Mouse (Mus musculus) neural tube, embryonic 14.5 days (tissue): ENCODE measurements at regions not wholly inside any gene's neighbourhood (a gene's known extent, or its start where the extent isn't known, plus 50 kb on each side); places are given as distances from the start of the nearest gene placed in this dataset.

Source experiments
- ATAC-seq: fragments of 200-750 bp; cut with Nextera tagmentation; 2 replicates; pipeline ENCODE4 v1.8.0; 2017; ENCODE audit warnings: low read depth, mild to moderate bottlenecking, moderate TSS enrichment, moderate library complexity
- H3K27ac ChIP-seq: fragments of 300-500 bp; sonication (generic); 2 replicates; pipeline ENCODE4 v1.5.1; 2014; ENCODE audit warnings: low read depth, mild to moderate bottlenecking, control low read depth, low read length, moderate library complexity, mixed read lengths
- H3K27me3 ChIP-seq: fragments of 300-500 bp; sonication (generic); 2 replicates; pipeline ENCODE4 v1.6.1; 2014; ENCODE audit warnings: low read length; ENCODE audit not compliant: control insufficient read depth, insufficient read depth
- H3K36me3 ChIP-seq: fragments of 300-500 bp; sonication (generic); 2 replicates; pipeline ENCODE4 v1.6.1; 2014; ENCODE audit warnings: low read length, mixed read lengths; ENCODE audit not compliant: control insufficient read depth, insufficient read depth
- H3K4me1 ChIP-seq: fragments of 300-500 bp; sonication (generic); 2 replicates; pipeline ENCODE4 v1.6.1; 2014; ENCODE audit warnings: low read length; ENCODE audit not compliant: control insufficient read depth, insufficient read depth
- H3K4me2 ChIP-seq: fragments of 300-500 bp; sonication (generic); 2 replicates; pipeline ENCODE4 v1.6.1; 2014; ENCODE audit warnings: mild to moderate bottlenecking, low read depth, low read length, control low read depth
- H3K4me3 ChIP-seq: fragments of 300-500 bp; sonication (generic); 2 replicates; pipeline ENCODE4 v1.5.1; 2014; ENCODE audit warnings: low read depth, low read length, control low read depth, mixed read lengths
- H3K9ac ChIP-seq: fragments of 300-500 bp; sonication (generic); replicated peaks from 2 replicates; pipeline ENCODE4 v1.6.1; 2014; ENCODE audit warnings: low read depth, mild to moderate bottlenecking, control low read depth, low read length, mixed read lengths
- H3K9me3 ChIP-seq: fragments of 300-500 bp; sonication (generic); 2 replicates; pipeline ENCODE4 v1.6.1; 2016; ENCODE audit warnings: low read length; ENCODE audit not compliant: control insufficient read depth
- WGBS: fragments of 180-500 bp; shearing (Covaris S2); extraction: QIAGEN DNeasy Blood & Tissue Kit; methylation state at CpG from one replicate; pipeline ENCODE4 v1.1.7; 2014; 5-methylcytosine and 5-hydroxymethylcytosine counted together

DNA sequence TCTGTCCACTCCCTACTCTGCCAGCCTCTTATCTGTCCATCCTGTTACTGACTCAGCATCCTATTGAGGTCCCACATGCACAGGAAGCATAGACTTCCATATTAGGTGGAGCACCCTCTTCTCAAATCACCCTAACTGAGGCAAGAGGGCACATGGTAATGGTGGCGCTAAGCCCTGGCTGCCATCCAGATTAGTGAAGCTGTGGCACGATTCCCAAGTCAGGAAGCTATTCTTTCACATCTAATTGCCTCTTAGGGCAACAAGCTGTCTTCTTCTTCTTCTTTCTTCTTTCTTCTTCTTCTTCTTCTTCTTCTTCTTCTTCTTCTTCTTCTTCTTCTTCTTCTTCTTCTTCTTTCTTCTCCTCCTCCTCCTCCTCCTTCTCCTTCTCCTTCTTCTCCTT lies 195.7 kb upstream of the Sall1 start:
- Histone ChIP-seq H3K4me1 (no peaks in the 10 kb centered on the region), H3K9ac (no peak overlapping the region), H3K9me3 (no peaks in the 10 kb centered on the region), H3K27me3 (0 out of 2 replicates have a peak, but pooled peaks cover 2% of the 10 kb centered on the region), H3K4me2 (no peak overlapping the region), H3K27ac (no peak overlapping the region), H3K36me3 (no peaks in the 10 kb centered on the region), H3K4me3 (no peak overlapping the region)
- no peak for ATAC-seq
- 78% methylated on average over 2 of the region's 2 CpGs for WGBS

DNA sequence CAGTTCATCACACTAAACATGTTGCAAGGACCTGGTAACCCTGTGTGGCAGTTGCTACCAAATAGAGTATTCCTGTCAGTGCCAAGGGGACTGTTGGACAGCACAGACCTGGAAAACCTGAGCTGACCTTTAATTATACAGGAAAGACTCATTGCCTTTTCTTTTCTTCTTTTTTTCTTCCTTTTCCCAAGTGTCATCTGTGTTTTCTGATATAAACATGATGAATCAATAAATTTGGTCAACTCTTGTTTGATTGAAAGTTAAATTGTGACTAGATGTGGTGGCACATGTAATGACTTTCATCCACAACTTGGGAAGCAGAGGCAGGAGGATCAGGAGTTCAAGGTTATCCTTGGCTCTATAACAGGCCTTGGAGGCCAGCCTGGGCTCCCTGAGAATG lies 190.1 kb upstream of the Sall1 start:
- Histone ChIP-seq H3K4me2 (no peak overlapping the region), H3K27ac (no peak overlapping the region), H3K36me3 (no peaks in the 10 kb centered on the region), H3K4me1 (no peaks in the 10 kb centered on the region), H3K9me3 (no peaks in the 10 kb centered on the region), H3K27me3 (no peaks in the 10 kb centered on the region), H3K4me3 (no peak overlapping the region), H3K9ac (no peak overlapping the region)
- no peak for ATAC-seq

DNA sequence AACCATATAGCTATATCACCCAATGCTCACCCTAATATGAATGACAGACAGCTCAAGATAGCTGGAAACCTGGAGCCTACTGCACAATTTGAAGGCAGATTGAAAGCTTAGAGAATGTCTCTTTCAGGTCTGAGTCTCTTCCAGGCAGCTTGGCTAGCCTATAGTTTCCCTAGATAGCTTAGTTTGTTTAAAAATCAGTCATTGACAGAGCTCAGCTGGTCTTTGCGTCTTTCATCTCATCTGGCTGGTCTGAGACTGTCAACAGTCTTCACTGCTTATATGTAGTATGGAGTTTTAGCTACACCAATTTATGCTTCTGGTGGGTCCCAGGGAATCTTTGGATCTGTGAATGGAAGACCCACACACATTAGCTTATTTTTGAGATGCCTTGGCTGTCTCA lies 188.4 kb upstream of the Sall1 start:
- WGBS = 100% methylated on average over 1 of the region's 1 CpGs
- Histone ChIP-seq H3K27me3 (no peaks in the 10 kb centered on the region), H3K4me1 (no peaks in the 10 kb centered on the region), H3K27ac (no peak overlapping the region), H3K4me3 (no peak overlapping the region), H3K9ac (no peak overlapping the region), H3K36me3 (no peaks in the 10 kb centered on the region), H3K4me2 (no peak overlapping the region), H3K9me3 (no peaks in the 10 kb centered on the region)
- no peak for ATAC-seq

DNA sequence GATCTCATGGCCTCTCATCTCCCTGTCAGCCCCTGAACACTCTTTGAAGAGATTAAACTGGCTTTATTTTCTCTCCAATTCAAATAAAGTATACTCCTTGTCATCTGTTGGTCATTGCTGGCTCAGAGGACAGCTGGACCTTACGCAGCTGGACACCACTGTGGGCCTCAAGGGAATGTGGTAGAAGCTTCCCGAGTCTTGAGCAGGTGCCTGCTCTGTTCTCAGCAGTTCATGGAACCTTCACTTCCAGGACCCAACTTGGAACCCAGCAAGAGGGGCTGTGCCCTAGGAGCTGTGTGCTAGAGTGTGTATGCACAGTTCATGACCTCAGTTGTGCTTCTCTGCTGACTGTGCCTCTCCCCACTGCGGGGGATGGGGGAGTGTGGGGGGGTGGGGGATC lies 185.2 kb upstream of the Sall1 start:
- 89% methylated on average over 3 of the region's 3 CpGs for WGBS
- H3K36me3 ChIP-seq = no peaks in the 10 kb centered on the region
- H3K4me1 ChIP-seq = no peaks in the 10 kb centered on the region
- no peaks in the 10 kb centered on the region for H3K27me3 ChIP-seq
- H3K4me3 ChIP-seq = no peak overlapping the region
- no peaks in the 10 kb centered on the region for H3K9me3 ChIP-seq
- H3K27ac ChIP-seq = no peak overlapping the region
- no peak overlapping the region for H3K4me2 ChIP-seq
- H3K9ac ChIP-seq = no peak overlapping the region
- ATAC-seq = no peak

DNA sequence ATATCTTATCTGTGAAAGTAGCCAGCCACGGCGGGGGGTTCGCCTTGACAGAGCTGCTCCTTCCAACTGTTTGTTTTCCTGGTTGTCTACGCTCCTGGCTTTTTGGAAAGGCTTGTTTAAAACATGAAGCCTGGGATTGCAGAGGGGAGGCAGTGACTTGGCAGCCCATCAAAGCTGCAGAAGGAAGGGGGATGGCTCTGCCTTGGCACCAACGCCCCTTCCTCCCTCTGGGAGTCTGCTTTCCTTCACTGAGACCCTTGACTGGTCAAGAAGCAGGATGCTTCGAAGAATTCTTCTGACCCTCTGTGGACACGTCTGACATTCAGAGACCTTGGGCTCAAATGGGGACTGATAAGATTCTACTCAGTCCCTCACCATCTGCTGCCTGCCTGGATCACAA lies 176.9 kb upstream of the Sall1 start:
- Histone ChIP-seq H3K9me3 (no peaks in the 10 kb centered on the region), H3K27me3 (no peaks in the 10 kb centered on the region), H3K9ac (no peak overlapping the region), H3K4me2 (no peak overlapping the region), H3K4me1 (no peaks in the 10 kb centered on the region), H3K36me3 (no peaks in the 10 kb centered on the region), H3K27ac (no peak overlapping the region), H3K4me3 (no peak overlapping the region)
- no peak for ATAC-seq
- WGBS = 77% methylated on average over 7 of the region's 7 CpGs

DNA sequence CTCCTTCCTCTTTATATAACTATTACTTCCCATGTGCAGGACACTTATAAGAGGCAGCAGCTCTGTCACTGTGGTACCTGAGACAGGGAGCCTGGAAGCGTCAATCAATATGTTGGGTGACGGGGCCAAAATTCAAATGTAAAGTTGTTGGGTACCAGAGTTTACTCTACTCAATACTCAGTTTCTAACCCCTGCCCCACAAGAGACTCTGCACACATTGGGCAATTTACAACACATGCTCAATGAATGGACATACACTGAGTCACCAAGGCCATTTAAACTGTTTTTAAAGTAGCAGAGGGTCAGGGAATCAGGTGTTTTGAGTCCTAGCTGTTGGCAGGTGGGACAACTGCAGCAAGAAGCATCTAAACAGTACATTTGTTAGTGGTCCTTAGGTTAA lies 176.4 kb upstream of the Sall1 start:
- no peaks in the 10 kb centered on the region for H3K9me3 ChIP-seq
- WGBS = 96% methylated on average over 2 of the region's 2 CpGs
- H3K27me3 ChIP-seq = no peaks in the 10 kb centered on the region
- no peak overlapping the region for H3K27ac ChIP-seq
- no peaks in the 10 kb centered on the region for H3K4me1 ChIP-seq
- no peak overlapping the region for H3K4me3 ChIP-seq
- no peak overlapping the region for H3K9ac ChIP-seq
- no peak for ATAC-seq
- H3K4me2 ChIP-seq = no peak overlapping the region
- no peaks in the 10 kb centered on the region for H3K36me3 ChIP-seq

DNA sequence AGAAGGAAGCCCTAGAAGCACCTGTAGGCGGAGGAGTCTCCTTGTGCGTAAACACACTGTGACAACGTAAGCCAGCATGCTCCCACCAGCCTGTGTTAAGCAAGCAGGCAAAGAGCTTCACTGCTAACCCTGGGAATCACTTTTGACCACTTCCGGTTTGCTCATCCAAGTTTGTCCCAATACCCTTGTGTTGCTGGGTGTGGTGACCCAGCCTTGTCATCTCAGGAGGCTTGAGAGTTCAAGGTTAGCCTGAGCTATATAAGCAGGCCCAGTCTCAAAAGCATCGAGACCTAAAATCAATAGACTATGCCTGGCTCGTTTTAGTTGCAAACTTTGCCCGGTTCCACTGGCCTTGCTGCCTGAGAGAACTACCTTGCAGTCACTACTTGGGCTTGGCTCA lies 175.2 kb upstream of the Sall1 start:
- Histone ChIP-seq H3K36me3 (no peaks in the 10 kb centered on the region), H3K4me3 (no peak overlapping the region), H3K27ac (no peak overlapping the region), H3K4me2 (no peak overlapping the region), H3K9me3 (no peaks in the 10 kb centered on the region), H3K27me3 (no peaks in the 10 kb centered on the region), H3K9ac (no peak overlapping the region), H3K4me1 (no peaks in the 10 kb centered on the region)
- no peak for ATAC-seq
- 93% methylated on average over 7 of the region's 7 CpGs for WGBS

DNA sequence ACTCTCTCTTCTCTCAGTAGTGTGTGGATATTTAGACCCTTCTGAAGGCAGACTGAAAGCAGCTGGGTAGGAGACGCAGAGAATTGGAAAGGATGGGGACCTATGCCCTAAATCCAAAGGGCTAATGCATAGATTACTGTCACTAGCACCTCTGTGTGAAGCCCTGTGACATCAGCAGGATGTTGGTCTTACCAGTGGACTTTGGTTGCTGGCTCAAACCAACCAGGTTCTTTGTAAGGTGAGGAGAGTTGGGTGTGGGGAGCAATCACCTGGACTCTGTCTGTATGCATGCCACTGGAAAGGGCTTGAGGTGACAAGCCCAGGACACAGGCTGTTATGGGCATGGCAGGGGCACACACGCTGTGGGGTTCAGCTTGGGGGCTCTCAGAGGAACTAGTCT lies 173.7 kb upstream of the Sall1 start:
- H3K9me3 ChIP-seq = no peaks in the 10 kb centered on the region
- no peaks in the 10 kb centered on the region for H3K36me3 ChIP-seq
- H3K4me2 ChIP-seq = no peak overlapping the region
- no peaks in the 10 kb centered on the region for H3K4me1 ChIP-seq
- no peak overlapping the region for H3K27ac ChIP-seq
- ATAC-seq = no peak
- H3K9ac ChIP-seq = no peak overlapping the region
- WGBS = 93% methylated on average over 2 of the region's 2 CpGs
- H3K4me3 ChIP-seq = no peak overlapping the region
- no peaks in the 10 kb centered on the region for H3K27me3 ChIP-seq

DNA sequence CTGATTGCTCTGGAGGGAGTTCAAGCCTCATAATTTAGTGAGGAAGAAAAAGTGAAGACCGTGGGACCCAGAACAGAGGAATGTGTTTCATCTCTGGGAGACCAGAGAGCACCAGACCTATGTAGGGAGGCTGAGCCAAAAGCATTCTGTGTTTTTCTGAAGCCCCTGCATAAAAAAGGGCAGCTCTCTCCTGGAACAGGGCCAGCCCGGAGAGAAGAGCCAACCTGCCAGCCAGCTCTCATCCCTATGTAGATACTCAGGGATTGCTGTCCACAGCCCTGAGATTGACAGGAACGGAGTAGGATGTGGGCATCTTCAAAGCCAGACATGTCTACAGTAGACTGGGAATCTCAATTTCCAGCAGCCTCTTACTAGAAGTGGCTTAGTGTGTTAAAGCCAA lies 168.0 kb upstream of the Sall1 start:
- Histone ChIP-seq H3K36me3 (no peaks in the 10 kb centered on the region), H3K9me3 (no peaks in the 10 kb centered on the region), H3K27ac (no peak overlapping the region), H3K4me3 (no peak overlapping the region), H3K4me2 (no peak overlapping the region), H3K9ac (no peak overlapping the region), H3K4me1 (no peaks in the 10 kb centered on the region), H3K27me3 (no peaks in the 10 kb centered on the region)
- 86% methylated on average over 3 of the region's 3 CpGs for WGBS
- no peak for ATAC-seq

DNA sequence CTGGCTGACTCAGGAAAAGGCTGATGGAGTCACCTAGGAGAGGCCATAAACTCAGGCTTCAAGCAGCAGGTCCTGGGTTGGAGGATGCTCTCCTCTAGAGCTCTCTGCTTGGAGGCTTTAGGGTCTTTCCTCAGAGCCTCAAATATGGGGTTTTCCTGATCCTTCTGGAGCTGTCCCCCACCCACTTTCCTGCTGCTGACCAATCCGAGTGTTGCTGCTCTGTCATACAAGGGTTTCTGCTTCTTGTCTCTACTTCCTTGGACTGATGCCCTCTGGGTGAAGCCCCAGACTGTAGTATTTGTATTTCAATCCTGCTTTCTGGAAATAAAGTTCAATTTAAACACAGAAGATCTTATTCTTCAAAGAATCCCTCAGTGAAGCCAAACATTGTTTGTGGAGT lies 166.7 kb upstream of the Sall1 start:
- no peak for ATAC-seq
- H3K9me3 ChIP-seq = no peaks in the 10 kb centered on the region
- WGBS = 79% methylated on average over 1 of the region's 1 CpGs

More for the DNA sequence above, 166.7 kb upstream of the Sall1 start:
- Histone ChIP-seq H3K9ac (no peak overlapping the region), H3K36me3 (no peaks in the 10 kb centered on the region), H3K4me2 (no peak overlapping the region), H3K4me1 (no peaks in the 10 kb centered on the region), H3K4me3 (no peak overlapping the region), H3K27me3 (no peaks in the 10 kb centered on the region), H3K27ac (no peak overlapping the region)
